Mouse (Mus musculus) fat pad, adult 2 months (tissue): ENCODE measurements around the gene Dnajc30.
"Not testable (repeated sequence)": the region's sequence is repeated elsewhere in the genome, so short reads cannot be mapped to it uniquely, and the experiment has no call there.

Experiments used
- DNase-seq: peaks from one replicate; pipeline ENCODE4 v3.0.0-alpha.2; 2011; ENCODE audit warnings: low read depth, low spot score; ENCODE audit errors: extremely low read depth

Gene Dnajc30

GRCm38 (mm10) chr5:135053356-135053755, 10.6 kb upstream of the Dnajc30 start:
- DNase-seq: no peak

- no peak for DNase-seq
Observed at GRCm38 (mm10) chr5:135064382-135064766, 372 bp downstream of the Dnajc30 start.

GRCm38 (mm10) chr5:135064909-135065446, 976 bp downstream of the Dnajc30 start, which contains the start of gene Bud23:
TSS of gene Bud23 (minus strand) at chr5:135064959.
- DNase-seq: not testable (repeated sequence)

GRCm38 (mm10) chr5:135066008-135066407, 2.0 kb downstream of the Dnajc30 start:
- DNase-seq: no peak

- no peak for DNase-seq
Observed at GRCm38 (mm10) chr5:135070448-135070847, 6.4 kb downstream of the Dnajc30 start.

GRCm38 (mm10) chr5:135072061-135072460, 8.1 kb downstream of the Dnajc30 start:
- no peak for DNase-seq

GRCm38 (mm10) chr5:135072720-135073119, 8.7 kb downstream of the Dnajc30 start:
- no peak for DNase-seq

GRCm38 (mm10) chr5:135073349-135074150, 9.5 kb downstream of the Dnajc30 start:
- DNase-seq: no peak

- no peak for DNase-seq
Observed at GRCm38 (mm10) chr5:135075655-135076054, 11.7 kb downstream of the Dnajc30 start.

GRCm38 (mm10) chr5:135076368-135076767, 12.4 kb downstream of the Dnajc30 start:
- DNase-seq: no peak

GRCm38 (mm10) chr5:135076931-135077505, 13.0 kb downstream of the Dnajc30 start:
- no peak for DNase-seq

- DNase-seq: no peak
Observed at GRCm38 (mm10) chr5:135077564-135078481, 13.8 kb downstream of the Dnajc30 start, which contains the start of gene Vps37d. TSS of gene Vps37d (minus strand) at chr5:135078266.

- no peak for DNase-seq
Observed at GRCm38 (mm10) chr5:135078482-135078810, 14.4 kb downstream of the Dnajc30 start.

GRCm38 (mm10) chr5:135079578-135079977, 15.6 kb downstream of the Dnajc30 start:
- DNase-seq: no peak

GRCm38 (mm10) chr5:135080539-135080938, 16.5 kb downstream of the Dnajc30 start:
- no peak for DNase-seq

- DNase-seq: no peak
Observed at GRCm38 (mm10) chr5:135086871-135087270, 22.9 kb downstream of the Dnajc30 start.

GRCm38 (mm10) chr5:135089653-135090052, 25.7 kb downstream of the Dnajc30 start, which contains the start of gene Mlxipl:
TSS of gene Mlxipl (plus strand) at chr5:135089890.
- no peak for DNase-seq

GRCm38 (mm10) chr5:135100981-135101380, 37.0 kb downstream of the Dnajc30 start:
- no peak for DNase-seq

- no peak for DNase-seq
Observed at GRCm38 (mm10) chr5:135103999-135104660, 40.1 kb downstream of the Dnajc30 start.

GRCm38 (mm10) chr5:135106758-135107256, 42.8 kb downstream of the Dnajc30 start:
- peak; percentile 58 for DNase-seq
